In the genomic region with DNA sequence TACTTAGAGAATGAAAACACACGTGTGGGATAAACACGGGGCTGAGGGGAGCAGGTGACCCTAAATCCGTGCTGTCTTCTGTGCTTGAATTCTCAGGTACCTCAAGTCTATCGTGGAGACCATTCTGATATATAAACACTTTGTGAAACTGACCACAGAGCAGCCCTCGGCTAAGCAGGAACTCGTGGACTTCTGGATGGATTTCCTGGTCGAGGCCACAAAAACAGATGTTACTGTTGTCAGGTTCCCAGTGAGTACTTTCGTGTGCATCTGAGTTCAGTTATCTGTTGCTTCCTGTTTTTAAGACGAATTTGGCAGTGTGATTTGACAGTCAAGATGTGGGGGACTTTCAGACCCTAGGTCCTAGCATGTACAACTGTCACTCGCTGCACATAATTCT, we compare ENCODE assay signal across 16 mouse cellular contexts.
DNase-seq lines count a peak whose midpoint lies in the region; ATAC-seq and TF ChIP-seq lines count a peak whose summit lies in the region.
"Had no signal": no experiment of that assay in that cellular context is flagged by ENCODE, and none has a peak within 500 bp of the region (broad histone marks: within the 10 kb centered on the region; RNA-seq: fewer than 3 reads in every experiment).

No protein-coding gene starts in this region.

- no peaks in the 10 kb centered on the region for H3K79me2 ChIP-seq in MEL (ENCODE audit: control insufficient read depth, insufficient read depth, low read length, poor library complexity)

- ATAC-seq in liver, postnatal 0 days: 0 out of 2 replicates have a peak, but pooled peaks have one; percentile 15
- no peak for ATAC-seq in liver, embryonic 11.5 days (replicated peaks; ENCODE audit: low FRiP score)
- ATAC-seq in megakaryocyte, adult 5-6 weeks (ENCODE audit: poor library complexity, severe bottlenecking): peak; percentile 73
- ATAC-seq: hindbrain, embryonic 16.5 days had no signal

- TF ChIP-seq POLR2A in MEL (IDR thresholded peaks at IDR 0.05; ENCODE audit: control insufficient read depth in 1 of 2, insufficient read depth in 1 of 2, low read depth in 1 of 2, low read length in 2 of 2, poor library complexity in 1 of 2): no peak

- H3K4me2 ChIP-seq in liver, postnatal 0 days (ENCODE audit: low read depth, low read length): no peak overlapping the region
- no peak overlapping the region for H3K4me2 ChIP-seq in liver, embryonic 11.5 days

- H3K4me3 ChIP-seq in liver, postnatal 0 days (ENCODE audit: low read depth, low read length): no peak overlapping the region
- H3K4me3 ChIP-seq in liver, embryonic 11.5 days (ENCODE audit: low read depth, low read length): no peak overlapping the region
- H3K4me3 ChIP-seq in MEL (ENCODE audit: control insufficient read depth in 1 of 2, insufficient read depth in 1 of 2, low read depth in 2 of 2, low read length in 2 of 2): no peak overlapping the region

- DNase-seq in liver, postnatal 0 days: no peak
- no peak for DNase-seq in liver, embryonic 11.5 days (ENCODE audit: low spot score)
- peak; percentile 80 for DNase-seq in A20 (ENCODE audit: low read depth, low spot score)
- peak; percentile 20 for DNase-seq in MEL (ENCODE audit: low read depth, low spot score)
- no peak for DNase-seq in kidney, postnatal 36 days
- no peak for DNase-seq in kidney, postnatal 10 days
- DNase-seq: cerebellum, adult 11 months; gastrocnemius, postnatal 36 days; kidney, adult 18-20 months; kidney, postnatal 4 days; layer of hippocampus, postnatal 36 days; left cerebral cortex, postnatal 4 days; right cerebral cortex, adult 18-20 months had no signal

- H3K9me3 ChIP-seq in liver, postnatal 0 days (ENCODE audit: low read length): no peaks in the 10 kb centered on the region
- no peaks in the 10 kb centered on the region for H3K9me3 ChIP-seq in liver, embryonic 11.5 days (ENCODE audit: control insufficient read depth, low read length)
- H3K9me3 ChIP-seq in MEL (replicated peaks; ENCODE audit: insufficient read depth, low read length): no peaks in the 10 kb centered on the region

- WGBS in liver, postnatal 0 days (ENCODE audit: insufficient replicate concordance): 33% methylated on average over 10 of the region's 10 CpGs
- WGBS in liver, embryonic 11.5 days: 54% methylated on average over 10 of the region's 10 CpGs

- no peak for TF ChIP-seq RAD21 in MEL (IDR thresholded peaks at IDR 0.05; ENCODE audit: low read depth, low read length)

- no peaks in the 10 kb centered on the region for H3K27me3 ChIP-seq in liver, postnatal 0 days (ENCODE audit: insufficient read depth, low read length)
- no peaks in the 10 kb centered on the region for H3K27me3 ChIP-seq in liver, embryonic 11.5 days (replicated peaks; ENCODE audit: control insufficient read depth, insufficient read depth, low read length)
- H3K27me3 ChIP-seq in MEL (ENCODE audit: control insufficient read depth in 1 of 2, insufficient read depth in 2 of 2, low read length in 2 of 2): no peaks in the 10 kb centered on the region

- no peak for TF ChIP-seq CTCF in liver, postnatal 0 days (IDR thresholded peaks at IDR 0.05; ENCODE audit: low read depth)
- TF ChIP-seq CTCF in MEL (IDR thresholded peaks at IDR 0.05 in 2 of 3, conservative IDR thresholded peaks at IDR 0.05 in 1 of 3; ENCODE audit: control insufficient read depth in 1 of 3, insufficient read depth in 1 of 3, low read depth in 2 of 3, low read length in 3 of 3, poor library complexity in 1 of 3, severe bottlenecking in 1 of 3): no peak

- H3K27ac ChIP-seq in liver, postnatal 0 days (ENCODE audit: low read depth): peak overlapping the region; percentile 77
- H3K27ac ChIP-seq in liver, embryonic 11.5 days (ENCODE audit: low read depth, low read length): no peak overlapping the region
- no peak overlapping the region for H3K27ac ChIP-seq in MEL (ENCODE audit: control insufficient read depth, low read depth, low read length)
- H3K27ac ChIP-seq: liver, embryonic 14.5 days had no signal

- no peak overlapping the region for H3K9ac ChIP-seq in liver, postnatal 0 days (replicated peaks)
- no peak overlapping the region for H3K9ac ChIP-seq in liver, embryonic 11.5 days (ENCODE audit: low read depth, low read length)
- H3K9ac ChIP-seq in MEL (ENCODE audit: control insufficient read depth, low read depth, low read length, poor library complexity, severe bottlenecking): no peak overlapping the region
- H3K9ac ChIP-seq: liver, embryonic 14.5 days had no signal

- no peak for TF ChIP-seq EP300 in liver, postnatal 0 days (IDR thresholded peaks at IDR 0.05; ENCODE audit: low read depth)
- TF ChIP-seq EP300 in MEL (IDR thresholded peaks at IDR 0.05; ENCODE audit: low read depth in 1 of 2, low read length in 2 of 2): no peak

- H3K4me1 ChIP-seq in liver, postnatal 0 days (ENCODE audit: insufficient read depth): 0 out of 2 replicates have a peak, but pooled peaks cover 4% of the 10 kb centered on the region
- no peaks in the 10 kb centered on the region for H3K4me1 ChIP-seq in liver, embryonic 11.5 days (replicated peaks; ENCODE audit: control insufficient read depth, insufficient read depth, low read length)
- no peaks in the 10 kb centered on the region for H3K4me1 ChIP-seq in MEL (ENCODE audit: control insufficient read depth in 1 of 2, insufficient read depth in 2 of 2, low read length in 2 of 2)

- peaks cover 15% of the 10 kb centered on the region for H3K36me3 ChIP-seq in liver, postnatal 0 days (replicated peaks; ENCODE audit: insufficient read depth, low read length)
- H3K36me3 ChIP-seq in liver, embryonic 11.5 days (ENCODE audit: control insufficient read depth, insufficient read depth, low read length): no peaks in the 10 kb centered on the region
- H3K36me3 ChIP-seq in MEL (ENCODE audit: control insufficient read depth in 1 of 2, insufficient read depth in 2 of 2, low read length in 2 of 2): no peaks in the 10 kb centered on the region

TF ChIP-seq in MEL, 35 proteins besides CTCF, POLR2A, EP300 and RAD21:
- TF ChIP-seq JUND (IDR thresholded peaks at IDR 0.05; ENCODE audit: low read depth, low read length) (no peak), ZNF384 (IDR thresholded peaks at IDR 0.05; ENCODE audit: low read depth, low read length) (no peak), MAX (IDR thresholded peaks at IDR 0.05; ENCODE audit: low read length) (no peak), MEF2A (IDR thresholded peaks at IDR 0.05; ENCODE audit: extremely low read depth, insufficient replicate concordance, low read depth, low read length, poor library complexity, severe bottlenecking) (no peak), MXI1 (IDR thresholded peaks at IDR 0.05; ENCODE audit: low read depth, low read length) (no peak), ELF1 (IDR thresholded peaks at IDR 0.05; ENCODE audit: low read depth, low read length) (no peak), UBTF (IDR thresholded peaks at IDR 0.05; ENCODE audit: borderline replicate concordance, insufficient read depth, low read depth, low read length) (no peak), HCFC1 (IDR thresholded peaks at IDR 0.05; ENCODE audit: low read depth, low read length) (no peak), MYC (IDR thresholded peaks at IDR 0.05; ENCODE audit: low read depth, low read length) (no peak), ZC3H11A (IDR thresholded peaks at IDR 0.05; ENCODE audit: low read depth, low read length) (no peak), SMC3 (IDR thresholded peaks at IDR 0.05; ENCODE audit: low read depth, low read length) (no peak), USF1 (IDR thresholded peaks at IDR 0.05; ENCODE audit: low read depth, low read length) (no peak)
TF ChIP-seq in MEL: peak in this region for 0.

Comparison
In these comparisons a context has a peak if more than half of its experiments do, and no peak if none do; other contexts are left out.
1. DNase-seq: peak in A20 (single experiment) and MEL (single experiment); none in liver, postnatal 0 days (single experiment), liver, embryonic 11.5 days (single experiment), kidney, postnatal 36 days (0 of 2) and kidney, postnatal 10 days (single experiment).